ENCODE assay signal across 14 mouse cellular contexts in genomic region chr5:147063215-147063661, GRCm38 (mm10). TPM values are rescaled to one million over a fixed set of nuclear protein-coding genes. Genes with fewer than 3 reads are reported as not detected.
DNase-seq lines count a peak whose midpoint lies in the region; ATAC-seq and TF ChIP-seq lines count a peak whose summit lies in the region.
"Had no signal": no experiment of that assay in that cellular context is flagged by ENCODE, and none has a peak within 500 bp of the region (broad histone marks: within the 10 kb centered on the region; RNA-seq: fewer than 3 reads in every experiment).

No protein-coding gene starts in this region.

- peak; percentile 32; the same call in 1 of the 2 replicates for ATAC-seq in lung, embryonic 14.5 days (ENCODE audit: insufficient read depth)
- no peak for ATAC-seq in neural tube, embryonic 15.5 days (ENCODE audit: low FRiP score)

- H3K9ac ChIP-seq in lung, embryonic 14.5 days = no peak overlapping the region
- H3K9ac ChIP-seq in neural tube, embryonic 15.5 days (replicated peaks) = no peak overlapping the region
- H3K9ac ChIP-seq: liver, embryonic 14.5 days had no signal

- H3K4me1 ChIP-seq in lung, embryonic 14.5 days (ENCODE audit: insufficient read depth) = 0 out of 2 replicates have a peak, but pooled peaks cover 11% of the 10 kb centered on the region
- peaks cover 33% of the 10 kb centered on the region for H3K4me1 ChIP-seq in lung, adult 2 months (ENCODE audit: control insufficient read depth, insufficient read depth, low read length)
- no peaks in the 10 kb centered on the region for H3K4me1 ChIP-seq in neural tube, embryonic 15.5 days

- no peak for TF ChIP-seq CTCF in lung, embryonic 14.5 days (IDR thresholded peaks at IDR 0.05; ENCODE audit: low read depth)
- no peak for TF ChIP-seq CTCF in lung, adult 2 months (IDR thresholded peaks at IDR 0.05; ENCODE audit: insufficient read depth, low read length)

- no peak overlapping the region for H3K27ac ChIP-seq in lung, embryonic 14.5 days (ENCODE audit: low read depth)
- no peak overlapping the region for H3K27ac ChIP-seq in neural tube, embryonic 15.5 days (replicated peaks)
- H3K27ac ChIP-seq: liver, embryonic 14.5 days had no signal

- WGBS in lung, embryonic 14.5 days = 32% methylated on average over 8 of the region's 8 CpGs
- WGBS in lung, adult 2 months = 27% methylated on average over 8 of the region's 8 CpGs
- 76% methylated on average over 8 of the region's 8 CpGs for WGBS in neural tube, embryonic 15.5 days

- H3K4me2 ChIP-seq in lung, embryonic 14.5 days = peak overlapping the region; percentile 50
- H3K4me2 ChIP-seq in neural tube, embryonic 15.5 days = no peak overlapping the region

- no peak overlapping the region for H3K4me3 ChIP-seq in lung, embryonic 14.5 days (ENCODE audit: low read depth, low read length)
- no peak overlapping the region for H3K4me3 ChIP-seq in lung, adult 2 months (replicated peaks; ENCODE audit: extremely low read depth, low read depth, low read length)
- no peak overlapping the region for H3K4me3 ChIP-seq in neural tube, embryonic 15.5 days (replicated peaks)
- H3K4me3 ChIP-seq: erythroblast, embryonic 14.5 days had no signal

- peak; percentile 49 for DNase-seq in adrenal gland, postnatal 14 days
- no peak for DNase-seq in adrenal gland, postnatal 25 days
- DNase-seq in lung, embryonic 14.5 days = peak; percentile 70
- DNase-seq in lung, adult 2 months = no peak
- DNase-seq in MEL-GATA-1-ER (ENCODE audit: extremely low read depth, low read depth) = peak; percentile 56
- peak; percentile 78 for DNase-seq in naive thymus-derived CD4-positive, alpha-beta T cell, adult 2 months (ENCODE audit: low read depth)
- no peak for DNase-seq in frontal cortex, postnatal 36 days (ENCODE audit: low spot score in 2 of 2)
- DNase-seq: cerebellum, postnatal 25 days; kidney, adult 9 months; layer of hippocampus, adult 9-11 months; spleen, adult 18-20 months had no signal

- no peak for TF ChIP-seq POLR2A in lung, adult 2 months (IDR thresholded peaks at IDR 0.05; ENCODE audit: borderline replicate concordance, extremely low read depth, low read depth, low read length)

- H3K36me3 ChIP-seq in lung, embryonic 14.5 days (ENCODE audit: insufficient read depth) = no peaks in the 10 kb centered on the region
- H3K36me3 ChIP-seq in neural tube, embryonic 15.5 days = no peaks in the 10 kb centered on the region

- H3K27me3 ChIP-seq in lung, embryonic 14.5 days (ENCODE audit: insufficient read depth, low read length) = no peaks in the 10 kb centered on the region
- H3K27me3 ChIP-seq in neural tube, embryonic 15.5 days (replicated peaks) = no peaks in the 10 kb centered on the region

- no peaks in the 10 kb centered on the region for H3K9me3 ChIP-seq in lung, embryonic 14.5 days (ENCODE audit: low read depth, low read length)
- no peaks in the 10 kb centered on the region for H3K9me3 ChIP-seq in neural tube, embryonic 15.5 days (replicated peaks)

RNA-seq across cellular contexts. Expression of gene Lnx2, which starts 13.1 kb away (rescaled TPM):
- 18.5 and 18.8 TPM in 2 replicates for total RNA-seq in adrenal gland, postnatal 14 days (2021)
- 13.9 and 14.0 TPM in 2 replicates for total RNA-seq in adrenal gland, postnatal 25 days (2021)
- polyA plus RNA-seq in lung, embryonic 14.5 days (2014; fragmentation: Nextera tagmentation; extraction: Ambion mirVana) = 19.3 and 19.9 TPM in 2 replicates
- 57.3 and 80.7 TPM in 2 replicates for polyA plus RNA-seq in lung, adult 2 months (2012; rRNA removed)
- 4.2 and 6.5 TPM in 2 replicates for polyA plus RNA-seq in neural tube, embryonic 15.5 days (2015; fragmentation: Nextera tagmentation; extraction: Ambion mirVana)

RNA-seq across cellular contexts. Expression of gene Polr1d, which starts 13.6 kb away (rescaled TPM):
- 137 and 144 TPM in 2 replicates for total RNA-seq in adrenal gland, postnatal 14 days (2021)
- total RNA-seq in adrenal gland, postnatal 25 days (2021) = 126 and 128 TPM in 2 replicates
- polyA plus RNA-seq in lung, embryonic 14.5 days (2014; fragmentation: Nextera tagmentation; extraction: Ambion mirVana) = 123 and 127 TPM in 2 replicates
- 31.6 and 36.8 TPM in 2 replicates for polyA plus RNA-seq in lung, adult 2 months (2012; rRNA removed)
- polyA plus RNA-seq in neural tube, embryonic 15.5 days (2015; fragmentation: Nextera tagmentation; extraction: Ambion mirVana) = 106 and 112 TPM in 2 replicates

Comparison
In these comparisons a context has a peak if more than half of its experiments do, and no peak if none do; other contexts are left out.
1. DNase-seq: peak in adrenal gland, postnatal 14 days (single experiment), lung, embryonic 14.5 days (single experiment), MEL-GATA-1-ER (single experiment) and naive thymus-derived CD4-positive, alpha-beta T cell, adult 2 months (single experiment); none in adrenal gland, postnatal 25 days (single experiment), lung, adult 2 months (single experiment) and frontal cortex, postnatal 36 days (0 of 2).